Mouse (Mus musculus): ENCODE data around the gene Isg15.

Isg15 gene

DNA sequence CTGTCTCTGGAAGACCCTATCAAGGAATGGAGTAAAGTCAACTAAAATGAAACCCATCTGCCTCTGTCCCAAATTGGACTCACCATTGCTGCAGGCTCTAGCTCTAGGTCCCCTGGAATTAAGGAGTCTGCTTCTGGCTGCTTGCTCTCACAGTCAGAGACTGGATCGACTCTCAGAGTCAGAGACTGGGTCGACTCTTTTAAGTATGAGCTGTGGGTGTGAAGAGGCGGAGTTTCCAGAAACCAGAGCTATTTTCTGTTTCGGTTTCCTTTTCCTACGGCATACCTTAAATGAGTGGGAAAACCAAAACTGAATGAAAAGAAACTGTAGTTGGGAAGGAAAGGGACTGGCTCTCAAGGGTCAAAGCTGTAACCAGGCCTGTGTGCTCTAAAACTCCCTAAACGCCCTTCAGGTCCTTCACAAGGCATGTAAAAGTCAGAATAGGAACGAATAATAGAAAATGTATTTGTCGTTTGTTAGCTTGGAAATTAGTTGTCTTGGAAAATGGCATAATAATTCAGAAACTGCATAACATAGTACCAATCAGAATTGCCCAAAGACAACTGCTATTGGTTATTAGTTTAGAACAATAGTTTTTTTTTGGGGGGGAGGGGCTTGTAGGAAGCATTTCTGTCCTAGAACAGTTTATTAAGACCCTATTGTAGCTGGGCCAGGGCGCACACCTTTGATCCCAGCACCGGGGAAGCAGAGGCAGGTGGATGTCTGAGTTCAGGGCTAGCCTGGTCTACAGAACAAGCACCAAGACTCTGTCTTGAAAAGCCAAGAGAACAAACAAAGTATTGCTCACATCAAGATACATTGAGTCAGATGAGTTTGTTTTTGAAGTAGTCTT lies at the start of gene Isg15:
Gene Isg15, minus strand, starts transcription at position 196 of the 853 bp plus-strand sequence.
- DNase-seq (ENCODE audit: low spot score): no peak

DNA sequence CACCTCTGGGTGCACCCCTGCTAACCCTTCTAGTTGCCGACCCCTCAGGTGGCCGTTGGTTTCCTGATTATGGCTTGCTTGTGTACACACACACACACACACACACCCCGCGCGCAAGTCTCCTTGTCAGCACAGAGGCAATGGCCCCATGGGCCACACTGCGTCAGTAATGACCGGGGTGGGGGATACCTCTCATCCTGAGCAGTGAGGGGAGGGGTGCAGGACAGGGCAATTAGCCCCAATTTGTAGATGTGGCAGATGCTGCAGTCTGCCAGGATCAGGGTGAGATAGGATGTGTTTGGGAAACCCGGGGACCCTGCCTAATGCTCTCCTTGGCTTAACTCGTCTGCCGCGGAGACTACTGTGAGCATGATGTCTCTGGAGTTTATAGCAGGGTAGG lies 48.9 kb upstream of the Isg15 start:
- DNase-seq (ENCODE audit: low spot score): no peak

DNA sequence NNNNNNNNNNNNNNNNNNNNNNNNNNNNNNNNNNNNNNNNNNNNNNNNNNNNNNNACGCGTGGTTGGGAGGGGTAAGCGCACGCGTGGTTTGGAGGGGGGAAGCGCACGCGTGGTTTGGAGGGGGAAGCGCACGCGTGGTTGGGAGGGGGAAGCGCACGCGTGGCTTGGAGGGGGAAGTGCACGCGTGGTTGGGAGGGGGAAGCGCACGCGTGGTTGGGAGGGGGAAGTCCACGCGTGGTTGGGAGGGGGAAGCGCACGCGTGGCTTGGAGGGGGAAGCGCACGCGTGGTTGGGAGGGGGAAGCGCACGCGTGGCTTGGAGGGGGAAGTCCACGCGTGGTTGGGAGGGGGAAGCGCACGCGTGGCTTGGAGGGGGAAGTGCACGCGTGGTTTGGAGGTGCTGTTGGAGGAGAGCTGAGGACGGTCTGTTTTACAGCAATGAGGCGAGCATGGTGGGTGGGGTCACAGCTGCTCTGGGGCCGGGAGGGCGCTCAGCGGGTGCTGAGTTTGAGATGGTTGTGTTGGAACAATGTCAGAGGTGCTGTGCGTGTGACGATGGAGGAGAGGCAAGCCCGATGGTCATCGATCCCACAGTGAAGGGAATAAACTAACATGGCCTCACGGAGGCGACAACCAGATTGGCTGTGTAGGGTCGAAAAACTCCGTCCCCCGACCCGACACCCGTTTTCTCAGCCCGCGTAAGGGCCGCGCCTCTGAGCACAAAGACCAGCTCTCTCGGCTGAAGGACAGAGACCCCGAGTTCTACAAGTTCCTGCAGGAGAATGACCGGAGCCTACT lies 36.2 kb upstream of the Isg15 start:
- no peak for DNase-seq (ENCODE audit: low spot score)

DNA sequence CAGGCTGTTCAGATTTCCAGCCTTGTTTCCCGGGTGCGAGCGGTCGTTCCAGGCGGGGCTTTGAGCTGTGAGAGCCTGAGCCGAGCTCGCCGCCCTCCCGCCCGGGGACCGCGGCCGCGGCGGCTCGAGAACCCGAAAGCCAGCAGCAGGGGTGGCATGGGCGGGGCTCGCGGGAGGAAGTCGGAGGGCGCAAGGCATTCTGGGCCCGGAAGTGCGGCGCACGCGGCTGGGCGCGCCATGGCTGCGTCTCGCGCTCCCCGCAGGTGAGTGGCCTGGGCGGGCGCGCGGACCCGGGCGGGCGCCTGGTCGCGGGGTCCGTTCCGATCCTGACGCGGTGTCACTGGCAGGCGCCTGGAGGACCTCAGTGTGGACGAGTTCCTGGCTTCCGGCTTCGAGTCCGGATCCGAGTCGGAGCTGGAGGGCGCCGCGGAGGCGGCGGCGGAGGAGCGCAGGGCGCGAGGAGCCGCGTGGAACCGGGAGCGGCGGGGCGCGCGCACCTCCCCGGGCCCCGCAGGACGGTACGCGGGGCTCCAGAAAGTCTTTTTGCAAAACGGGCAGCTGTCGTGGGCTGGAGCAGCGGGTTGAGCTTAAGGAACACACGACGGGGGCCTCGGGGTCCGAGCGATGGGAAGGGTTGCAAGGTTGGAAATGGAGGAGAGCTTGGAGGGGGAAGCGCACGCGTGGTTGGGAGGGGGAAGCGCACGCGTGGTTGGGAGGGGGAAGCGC lies 35.4 kb upstream of the Isg15 start, which contains the start of gene Noc2l:
Gene Noc2l, plus strand, starts transcription at position 203 of the 726 bp plus-strand sequence.
- DNase-seq (ENCODE audit: low spot score): peak; percentile 70

DNA sequence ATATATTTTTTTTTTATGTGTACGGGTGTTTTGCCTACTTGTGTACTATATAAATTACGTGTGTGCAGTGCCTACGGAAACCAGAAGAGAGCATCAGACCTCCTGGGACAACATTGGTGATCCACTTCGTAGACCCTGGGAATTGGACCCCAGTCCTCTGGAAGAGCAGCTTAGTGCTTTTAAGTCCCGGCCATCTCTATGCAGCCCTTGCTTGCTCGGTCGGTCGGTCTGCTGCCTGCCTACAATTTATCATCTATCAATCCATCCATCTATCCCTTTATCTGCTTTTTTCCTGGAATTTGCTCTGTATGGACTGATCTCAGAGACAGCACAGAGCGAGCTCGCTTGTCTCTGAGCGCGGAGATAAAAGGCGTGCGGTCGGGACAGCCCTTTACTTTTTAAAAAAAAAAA lies 34.7 kb upstream of the Isg15 start:
- DNase-seq (ENCODE audit: low spot score): no peak

DNA sequence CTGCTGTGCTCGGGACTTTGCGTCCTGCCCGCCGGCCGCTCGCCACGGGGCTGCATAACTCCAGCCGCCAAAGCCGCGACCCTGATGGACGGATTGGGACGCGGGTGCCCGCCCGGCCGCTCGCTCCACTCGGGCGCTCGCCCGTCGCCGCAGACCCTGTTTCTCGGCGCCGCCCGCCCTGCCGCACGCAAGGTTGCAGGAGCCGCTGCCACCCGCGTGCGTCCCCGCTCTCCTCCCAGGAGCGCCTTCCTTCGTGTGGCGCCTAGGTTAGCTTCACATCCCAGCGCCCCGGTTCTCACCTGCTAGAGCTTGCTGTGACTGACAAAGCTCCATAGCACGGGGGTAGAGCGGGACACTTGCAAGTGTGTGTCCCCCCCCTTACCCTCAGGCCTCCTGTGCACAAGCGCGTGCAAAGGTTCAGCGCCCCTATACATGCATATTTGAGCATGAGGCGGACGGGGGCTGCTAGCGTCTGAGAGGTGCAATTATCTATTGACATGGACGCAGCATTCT lies 34.1 kb upstream of the Isg15 start, which contains the start of gene Plekhn1:
Gene Plekhn1, minus strand, starts transcription at position 157 of the 513 bp plus-strand sequence.
- no peak for DNase-seq (ENCODE audit: low spot score)

DNA sequence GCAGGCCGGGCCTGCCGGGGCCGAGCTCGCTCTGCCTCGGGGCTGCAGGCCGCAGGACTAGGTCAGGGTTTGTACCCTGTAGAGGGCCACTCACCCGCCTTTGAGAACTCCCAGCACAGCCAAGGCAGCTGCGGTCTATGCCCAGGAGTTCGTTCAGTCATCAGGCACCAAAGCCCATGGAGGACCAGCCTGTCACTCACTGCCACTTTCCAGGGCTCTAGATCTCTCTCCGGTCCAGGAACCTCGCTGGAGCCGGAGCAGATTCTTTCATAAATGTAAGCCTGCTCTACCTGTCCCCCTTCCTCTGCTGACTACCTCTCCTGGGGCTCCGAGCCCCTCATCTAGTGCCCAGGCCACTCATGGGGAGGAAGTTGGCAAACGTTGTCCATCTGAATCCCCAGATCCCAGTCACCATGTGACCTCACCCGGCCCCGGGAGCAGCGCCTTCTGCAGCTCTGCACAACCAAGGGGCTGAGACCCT lies 33.4 kb upstream of the Isg15 start:
- no peak for DNase-seq (ENCODE audit: low spot score)

DNA sequence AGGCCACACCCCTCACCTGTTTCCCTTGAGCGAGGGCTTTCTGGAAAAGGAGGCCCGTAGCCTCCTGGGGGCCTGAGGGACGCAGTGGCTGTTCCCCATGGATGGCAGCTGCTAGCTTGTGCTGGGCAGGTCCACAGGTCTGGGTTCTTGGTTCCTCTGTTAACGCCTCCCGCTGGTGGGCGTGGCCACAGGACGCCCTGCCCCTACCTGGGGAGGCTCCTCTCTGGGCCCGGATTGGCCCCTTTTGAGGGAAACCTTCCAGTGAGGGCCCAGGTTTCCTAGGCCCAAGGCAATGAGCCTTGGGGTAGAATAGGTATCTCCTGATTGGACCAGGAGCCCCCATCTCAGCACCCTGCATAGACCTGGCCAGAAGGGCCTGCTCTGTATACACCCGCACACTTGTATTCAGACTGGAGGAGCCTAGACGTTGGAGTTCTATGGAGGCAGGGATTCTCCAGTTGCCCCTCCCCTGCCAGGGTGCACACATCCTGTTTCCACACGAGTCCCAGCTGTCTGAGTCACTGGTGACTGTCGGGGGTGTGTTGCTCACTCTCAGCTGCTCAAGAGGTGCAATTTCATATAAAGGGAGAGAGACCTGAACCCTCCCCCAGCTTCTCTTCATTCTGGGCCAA lies 27.9 kb upstream of the Isg15 start:
- DNase-seq (ENCODE audit: low spot score): no peak

DNA sequence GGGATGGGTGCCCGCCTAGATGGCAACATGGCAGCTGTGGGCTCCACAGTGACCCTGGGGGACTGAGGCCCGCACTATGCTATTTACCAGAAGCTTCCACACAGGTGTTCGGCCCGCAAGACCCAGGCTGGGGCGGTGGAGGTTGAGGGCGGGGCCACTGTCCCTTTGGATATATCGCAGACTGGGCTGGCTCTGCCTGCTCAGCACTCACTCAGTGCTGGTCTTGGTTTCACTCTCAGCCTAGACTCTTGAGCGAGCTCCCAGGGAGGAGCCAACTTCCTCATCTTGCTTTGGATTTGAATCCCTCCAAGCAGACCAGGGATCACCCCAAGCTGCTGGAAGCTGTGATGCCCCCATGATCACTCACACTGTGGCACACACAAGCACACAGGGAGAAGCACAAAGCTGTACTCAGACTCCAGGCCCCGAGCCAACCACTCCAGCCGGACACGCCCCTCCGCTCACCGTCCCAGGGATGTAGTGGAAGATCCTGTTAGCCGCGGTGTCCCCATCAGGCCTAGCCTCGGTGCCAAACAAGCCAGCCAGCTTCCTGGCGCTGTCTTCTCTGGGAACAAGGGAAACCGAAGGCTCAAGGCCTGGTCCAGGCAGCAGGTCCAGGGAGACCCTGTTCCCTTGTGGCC lies 27.3 kb upstream of the Isg15 start:
- no peak for DNase-seq (ENCODE audit: low spot score)

DNA sequence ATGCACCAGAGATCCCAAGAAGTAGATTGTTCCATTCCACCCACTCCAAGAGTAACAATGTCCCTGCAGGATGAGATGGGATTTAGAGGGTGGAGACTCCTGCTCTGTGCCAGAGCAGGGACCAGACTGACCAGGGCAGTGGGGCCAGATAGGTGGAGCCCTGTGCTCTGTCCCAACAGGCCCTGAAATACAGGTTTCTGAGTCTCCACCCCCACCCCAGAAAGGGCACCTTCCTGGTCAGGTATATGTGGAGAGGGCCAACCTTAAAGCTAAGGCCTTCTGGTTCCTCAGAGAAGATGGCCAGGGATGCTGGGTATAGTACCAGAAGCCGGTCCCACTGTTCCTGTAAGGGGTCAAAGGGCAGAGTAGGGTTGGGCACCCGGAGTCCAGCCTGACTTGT lies 23.7 kb upstream of the Isg15 start:
- no peak for DNase-seq (ENCODE audit: low spot score)

DNA sequence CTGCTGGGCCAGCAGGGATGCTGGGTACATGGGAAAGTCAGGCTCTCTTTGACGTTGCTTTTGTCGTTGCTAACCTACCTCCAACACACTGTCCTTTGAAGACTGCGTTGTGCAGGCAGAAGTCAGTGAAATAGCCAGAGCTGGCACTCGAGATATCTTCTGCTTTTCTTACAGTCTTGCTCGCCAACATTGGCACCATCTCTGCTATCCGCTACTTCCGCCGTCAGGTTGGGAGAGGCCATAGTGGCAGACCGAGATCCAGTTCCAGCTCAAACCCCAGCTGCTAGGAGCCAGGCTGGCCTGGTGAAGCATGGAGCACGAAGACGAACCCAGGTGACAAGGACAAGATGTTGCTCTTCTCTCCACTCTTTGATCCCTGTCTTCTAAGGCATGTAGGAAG lies 19.3 kb upstream of the Isg15 start:
- no peak for DNase-seq (ENCODE audit: low spot score)

DNA sequence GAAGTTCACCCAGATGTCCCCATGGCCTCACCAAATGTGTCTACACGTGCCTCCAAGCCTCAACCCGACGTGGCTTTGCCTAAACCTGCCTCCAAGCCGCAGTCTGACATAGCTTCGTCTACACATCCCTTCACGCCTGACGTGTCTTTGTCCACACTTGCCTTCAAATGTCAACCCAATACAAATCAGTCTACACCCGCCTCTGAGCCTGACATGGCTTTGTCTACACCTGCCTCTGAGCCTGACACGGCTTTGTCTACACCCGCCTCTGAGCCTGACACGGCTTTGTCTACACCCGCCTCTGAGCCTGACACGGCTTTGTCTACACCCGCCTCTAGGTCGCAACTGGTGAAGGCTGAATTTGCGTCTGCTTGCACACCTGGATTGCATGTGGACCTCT lies 17.2 kb upstream of the Isg15 start:
- DNase-seq (ENCODE audit: low spot score): no peak

DNA sequence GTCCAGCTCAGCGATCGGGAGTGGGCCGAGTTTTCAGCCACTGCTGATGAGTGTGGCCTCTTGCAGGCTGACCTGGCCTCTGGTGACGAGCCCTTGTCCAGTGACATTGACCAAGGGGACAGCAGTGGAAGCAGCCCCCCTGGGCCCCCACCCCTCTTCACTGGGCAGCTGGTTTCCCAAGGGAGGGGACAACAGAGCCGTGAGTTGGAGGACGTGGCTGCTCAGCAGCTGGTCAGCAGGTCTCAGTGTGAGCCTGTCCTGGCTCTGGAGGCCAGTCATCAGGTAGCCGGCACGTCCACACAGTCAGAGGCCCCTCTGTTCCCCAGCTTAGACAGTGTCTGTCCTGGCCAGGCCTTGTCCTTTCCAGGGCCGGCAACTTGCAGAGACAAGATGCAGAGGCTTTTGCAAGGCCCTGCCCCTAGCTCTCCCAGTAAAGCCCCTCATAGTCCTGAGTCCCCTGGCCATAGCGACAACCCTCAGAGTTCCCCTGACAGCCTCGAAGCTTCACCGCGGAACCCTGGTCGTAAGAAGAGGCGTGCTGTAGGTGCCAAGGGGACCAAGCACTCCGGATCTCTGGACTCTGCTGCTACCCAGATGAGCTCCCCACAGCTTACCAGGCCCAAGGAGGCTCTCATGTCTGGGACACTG lies 16.5 kb upstream of the Isg15 start:
- no peak for DNase-seq (ENCODE audit: low spot score)

DNA sequence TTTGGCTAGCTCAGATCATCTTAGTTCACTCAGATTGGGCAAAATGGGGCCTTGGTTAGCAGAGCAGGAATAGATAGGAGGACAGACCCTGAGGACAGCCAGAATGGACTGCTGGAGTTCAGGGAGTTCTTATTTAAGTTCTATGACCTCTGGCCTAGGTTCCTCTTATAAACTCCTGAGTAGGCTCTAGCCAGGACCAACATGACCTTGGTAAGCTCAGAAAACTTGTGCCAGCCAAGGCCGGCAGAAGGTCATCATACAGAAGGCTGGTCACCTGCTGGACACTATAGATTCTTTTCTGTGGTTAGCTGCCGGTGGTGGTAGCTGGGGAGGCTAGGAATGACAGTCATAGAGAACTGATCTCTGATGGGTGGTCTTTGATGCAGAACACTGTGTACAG lies 15.6 kb upstream of the Isg15 start:
- DNase-seq (ENCODE audit: low spot score): no peak

DNA sequence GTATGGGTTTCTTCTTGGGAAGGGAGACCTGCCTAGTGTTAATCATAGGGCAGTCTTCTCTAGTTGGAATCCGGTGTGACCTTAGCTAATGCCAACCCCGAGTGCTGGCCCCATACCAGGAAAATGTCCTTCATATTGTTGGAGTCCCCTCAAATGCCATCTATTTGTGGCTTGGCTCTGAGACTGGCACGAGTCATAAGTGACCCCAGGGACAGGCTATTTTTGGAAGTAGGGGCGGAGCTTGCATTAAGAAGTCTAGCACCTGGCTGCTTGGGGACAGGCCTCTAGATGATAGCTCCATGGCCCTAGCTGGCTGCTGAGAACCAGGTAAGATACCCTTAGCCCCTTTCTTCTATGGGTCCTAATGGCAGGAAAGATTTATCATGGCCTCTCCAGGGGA lies 15.0 kb upstream of the Isg15 start, which contains the start of gene Perm1:
Gene Perm1, plus strand, starts transcription at position 220 of the 400 bp plus-strand sequence.
- DNase-seq (ENCODE audit: low spot score): no peak

DNA sequence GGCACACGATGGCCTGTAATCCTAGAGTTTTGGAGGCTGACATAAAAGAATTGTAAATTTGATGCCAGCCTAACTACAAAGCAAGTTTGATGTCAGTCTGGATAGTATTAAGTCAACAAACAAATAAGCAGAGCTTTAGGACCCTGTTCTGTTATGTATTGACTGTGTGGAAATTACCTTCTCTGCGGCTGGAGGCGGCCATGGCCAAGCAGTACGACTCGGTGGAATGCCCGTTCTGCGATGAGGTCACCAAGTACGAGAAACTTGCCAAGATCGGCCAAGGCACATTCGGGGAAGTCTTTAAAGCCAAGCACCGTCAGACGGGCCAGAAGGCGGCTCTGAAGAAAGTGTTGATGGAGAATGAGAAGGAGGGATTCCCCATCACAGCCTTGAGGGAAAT lies 12.5 kb upstream of the Isg15 start:
- DNase-seq (ENCODE audit: low spot score): no peak

DNA sequence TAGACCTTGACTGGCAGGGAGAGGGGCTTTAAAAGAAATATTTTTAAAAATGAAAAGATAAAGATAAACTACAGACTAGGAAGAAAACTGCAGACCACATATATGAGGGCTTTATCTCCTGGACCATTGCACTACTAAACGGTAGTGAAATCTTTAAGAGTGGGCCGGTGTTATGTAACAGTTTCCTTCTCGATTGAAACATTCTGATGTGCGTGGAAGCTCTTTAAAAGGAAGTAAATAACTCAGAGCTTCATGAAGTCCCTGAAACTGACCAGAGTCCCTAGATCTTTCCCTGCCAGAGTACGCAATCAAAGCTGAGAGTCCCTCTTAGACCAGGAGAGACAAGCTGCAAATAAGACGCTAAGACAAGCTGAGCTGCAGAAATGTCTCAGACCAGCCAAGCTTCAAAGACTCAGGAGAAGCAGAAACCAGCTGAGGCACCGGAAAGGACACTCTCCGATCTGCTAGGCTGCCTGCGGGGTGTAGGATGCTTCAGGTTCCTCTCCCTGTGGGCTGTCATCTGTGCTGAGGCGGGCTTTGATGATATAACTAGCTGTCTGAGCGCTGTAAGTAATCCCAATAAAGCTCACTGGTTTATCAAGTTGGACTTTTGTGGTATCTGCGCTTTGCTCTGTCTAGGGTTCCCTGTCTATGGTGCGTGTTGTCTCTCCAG lies 9.5 kb upstream of the Isg15 start:
- no peak for DNase-seq (ENCODE audit: low spot score)

DNA sequence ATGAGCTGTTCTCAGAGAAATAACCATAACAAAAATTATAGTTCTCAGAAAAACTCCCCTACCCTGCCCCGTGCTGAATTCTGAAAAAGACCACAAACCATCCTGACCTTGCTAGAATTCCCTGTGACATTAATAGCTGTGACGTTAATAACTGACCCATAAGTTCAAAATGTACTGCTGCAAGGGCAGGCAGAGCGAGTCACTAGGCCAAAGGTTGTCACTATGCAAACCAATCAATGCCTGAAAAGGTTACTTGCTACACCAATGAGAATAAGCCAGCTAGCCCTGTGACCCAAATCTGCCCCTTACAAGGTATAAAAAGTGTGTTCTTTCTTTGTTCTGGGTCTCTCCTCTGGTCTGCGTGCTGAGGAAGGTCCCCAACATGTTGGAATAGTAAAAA lies 8.3 kb upstream of the Isg15 start:
- DNase-seq (ENCODE audit: low spot score): no peak

DNA sequence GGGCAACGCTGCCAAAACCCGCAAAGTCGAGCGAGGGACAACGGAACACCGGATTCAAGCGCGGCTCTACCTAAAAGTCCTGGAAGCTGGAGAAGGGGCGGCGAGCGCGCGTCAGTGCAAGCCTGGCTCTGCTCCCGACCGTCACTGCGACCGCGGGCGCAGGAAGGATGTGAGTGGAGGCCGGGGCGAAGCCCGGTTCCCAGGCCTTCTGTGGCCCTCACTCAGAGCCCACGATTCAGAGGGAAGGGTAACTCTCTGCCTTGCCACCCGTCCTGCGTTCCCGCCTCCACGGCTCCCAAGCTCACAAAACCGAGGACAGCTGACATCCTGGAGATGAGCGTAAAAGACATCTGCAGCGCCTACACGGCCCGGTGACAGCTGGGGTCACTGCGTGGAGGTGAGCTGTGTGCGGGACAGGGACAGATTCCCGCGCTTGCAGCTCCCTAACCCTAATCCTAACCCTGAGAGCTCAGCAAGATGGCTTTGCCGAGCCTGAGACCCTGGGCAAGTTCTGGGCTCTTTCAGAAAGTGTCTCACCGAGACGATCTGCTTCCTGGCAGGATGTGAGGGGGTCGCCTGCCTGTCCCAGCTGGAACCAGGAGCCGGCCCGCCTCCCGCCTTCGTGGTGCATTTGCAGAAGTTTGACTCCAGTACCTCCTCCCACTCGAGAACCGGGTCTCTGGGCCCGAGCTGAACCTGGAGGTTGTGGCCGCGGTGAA lies 3.0 kb upstream of the Isg15 start:
- no peak for DNase-seq (ENCODE audit: low spot score)

Measured in urinary bladder, postnatal 10 days (tissue).